Mouse (Mus musculus) layer of hippocampus, adult 9-11 months (tissue): ENCODE results near the gene Drap1.

Experiments used
- DNase-seq: peaks from one replicate; pipeline ENCODE4 v3.0.0; 2022

Drap1 gene

GRCm38 (mm10) chr19:5374177-5374576 lies 50.6 kb downstream of the Drap1 start:
- no peak for DNase-seq
